Mouse (Mus musculus): ENCODE results near the gene Trim2.

DNA sequence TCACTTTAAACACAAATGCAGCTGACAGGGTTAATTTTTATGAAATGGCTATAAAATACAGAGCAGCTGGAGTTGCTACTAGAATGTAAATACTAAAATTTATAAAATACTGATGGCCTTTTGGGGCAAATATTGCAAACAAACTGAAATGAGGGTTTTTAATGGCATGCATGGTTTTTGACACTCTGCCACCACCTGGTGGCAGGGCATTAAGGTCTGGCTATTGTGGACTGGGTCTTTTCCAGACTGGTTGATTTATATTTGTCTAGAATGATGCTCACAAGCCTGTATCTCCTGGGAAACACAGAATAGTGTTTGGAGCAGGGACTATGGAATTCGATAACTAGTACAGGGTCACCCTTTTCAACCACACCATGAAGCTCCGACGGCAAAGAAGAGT, 183.2 kb downstream of the Trim2 start:
- TF ChIP-seq CTCF (IDR thresholded peaks at IDR 0.05; ENCODE audit: control insufficient read depth, insufficient read depth, insufficient read length) (no peak), USF1 (IDR thresholded peaks at IDR 0.05; ENCODE audit: low read depth) (no peak), MYOG (IDR thresholded peaks at IDR 0.05; ENCODE audit: control insufficient read depth, extremely low read depth, insufficient read length) (no peak), CEBPB (IDR thresholded peaks at IDR 0.05; ENCODE audit: low read depth) (no peak)

All from C2C12 (cell line).